Mouse (Mus musculus): ENCODE results near the gene Afap1. TPM values are rescaled to one million over a fixed set of nuclear protein-coding genes. Genes with fewer than 3 reads are reported as not detected.

The Afap1 gene
- polyA plus RNA-seq, 1 experiment from 2014 or later, result 1.2 TPM

- Histone ChIP-seq H3K9ac (replicated peaks) (no peak overlapping the region), H3K4me3 (ENCODE audit: low read depth, low read length) (no peak overlapping the region), H3K27me3 (ENCODE audit: insufficient read depth, low read length) (no peaks in the 10 kb centered on the region), H3K27ac (ENCODE audit: low read depth) (no peak overlapping the region), H3K9me3 (ENCODE audit: low read length) (no peaks in the 10 kb centered on the region), H3K4me2 (ENCODE audit: low read depth, low read length) (no peak overlapping the region), H3K36me3 (replicated peaks; ENCODE audit: insufficient read depth, low read length) (no peaks in the 10 kb centered on the region), H3K4me1 (ENCODE audit: insufficient read depth) (no peaks in the 10 kb centered on the region)
- TF ChIP-seq EP300 (IDR thresholded peaks at IDR 0.05; ENCODE audit: low read depth) (no peak), CTCF (IDR thresholded peaks at IDR 0.05; ENCODE audit: low read depth) (no peak)
- no peak for DNase-seq
- no peak for ATAC-seq
- WGBS (ENCODE audit: insufficient replicate concordance), result 82% methylated on average over 5 of the region's 5 CpGs
Measured at GRCm38 (mm10) chr5:35980542-35980941, 87.4 kb downstream of the Afap1 start.

GRCm38 (mm10) chr5:35981341-35981740 lies 88.2 kb downstream of the Afap1 start:
- DNase-seq, result no peak
- WGBS (ENCODE audit: insufficient replicate concordance), result 75% methylated on average over 5 of the region's 5 CpGs
- ATAC-seq, result no peak

GRCm38 (mm10) chr5:35981976-35982375 lies 88.9 kb downstream of the Afap1 start:
- Histone ChIP-seq H3K27ac (ENCODE audit: low read depth) (no peak overlapping the region), H3K4me2 (ENCODE audit: low read depth, low read length) (no peak overlapping the region), H3K9me3 (ENCODE audit: low read length) (no peaks in the 10 kb centered on the region), H3K27me3 (ENCODE audit: insufficient read depth, low read length) (no peaks in the 10 kb centered on the region), H3K36me3 (replicated peaks; ENCODE audit: insufficient read depth, low read length) (no peaks in the 10 kb centered on the region), H3K4me3 (ENCODE audit: low read depth, low read length) (no peak overlapping the region), H3K4me1 (ENCODE audit: insufficient read depth) (no peaks in the 10 kb centered on the region), H3K9ac (replicated peaks) (no peak overlapping the region)
- DNase-seq (peak; percentile 81), ATAC-seq (no peak)
- TF ChIP-seq CTCF (IDR thresholded peaks at IDR 0.05; ENCODE audit: low read depth) (peak; percentile 92), EP300 (IDR thresholded peaks at IDR 0.05; ENCODE audit: low read depth) (no peak)
- WGBS (ENCODE audit: insufficient replicate concordance), result 44% methylated on average over 4 of the region's 4 CpGs

More at GRCm38 (mm10) chr5:35981341-35981740, 88.2 kb downstream of the Afap1 start:
- Histone ChIP-seq H3K9ac (replicated peaks) (no peak overlapping the region), H3K4me2 (ENCODE audit: low read depth, low read length) (no peak overlapping the region), H3K4me1 (ENCODE audit: insufficient read depth) (no peaks in the 10 kb centered on the region), H3K4me3 (ENCODE audit: low read depth, low read length) (no peak overlapping the region), H3K27ac (ENCODE audit: low read depth) (no peak overlapping the region), H3K9me3 (ENCODE audit: low read length) (no peaks in the 10 kb centered on the region), H3K27me3 (ENCODE audit: insufficient read depth, low read length) (no peaks in the 10 kb centered on the region), H3K36me3 (replicated peaks; ENCODE audit: insufficient read depth, low read length) (no peaks in the 10 kb centered on the region)
- TF ChIP-seq CTCF (IDR thresholded peaks at IDR 0.05; ENCODE audit: low read depth), result no peak
- TF ChIP-seq EP300 (IDR thresholded peaks at IDR 0.05; ENCODE audit: low read depth), result no peak

GRCm38 (mm10) chr5:35985611-35986010 lies 92.5 kb downstream of the Afap1 start:
- no peak for ATAC-seq
- H3K9me3 ChIP-seq (ENCODE audit: low read length), result no peaks in the 10 kb centered on the region
- H3K4me3 ChIP-seq (ENCODE audit: low read depth, low read length), result no peak overlapping the region
- WGBS (ENCODE audit: insufficient replicate concordance), result 85% methylated on average over 8 of the region's 8 CpGs
- no peak overlapping the region for H3K9ac ChIP-seq (replicated peaks)
- no peak for DNase-seq
- no peaks in the 10 kb centered on the region for H3K4me1 ChIP-seq (ENCODE audit: insufficient read depth)
- TF ChIP-seq CTCF (IDR thresholded peaks at IDR 0.05; ENCODE audit: low read depth), result no peak
- TF ChIP-seq EP300 (IDR thresholded peaks at IDR 0.05; ENCODE audit: low read depth), result no peak
- no peaks in the 10 kb centered on the region for H3K27me3 ChIP-seq (ENCODE audit: insufficient read depth, low read length)
- H3K4me2 ChIP-seq (ENCODE audit: low read depth, low read length), result no peak overlapping the region
- H3K36me3 ChIP-seq (replicated peaks; ENCODE audit: insufficient read depth, low read length), result no peaks in the 10 kb centered on the region
- no peak overlapping the region for H3K27ac ChIP-seq (ENCODE audit: low read depth)

GRCm38 (mm10) chr5:35988085-35988484 lies 95.0 kb downstream of the Afap1 start:
- WGBS (ENCODE audit: insufficient replicate concordance), result 82% methylated on average over 8 of the region's 8 CpGs
- no peaks in the 10 kb centered on the region for H3K4me1 ChIP-seq (ENCODE audit: insufficient read depth)
- TF ChIP-seq EP300 (IDR thresholded peaks at IDR 0.05; ENCODE audit: low read depth), result no peak
- no peak for TF ChIP-seq CTCF (IDR thresholded peaks at IDR 0.05; ENCODE audit: low read depth)
- H3K27me3 ChIP-seq (ENCODE audit: insufficient read depth, low read length), result no peaks in the 10 kb centered on the region
- H3K27ac ChIP-seq (ENCODE audit: low read depth), result no peak overlapping the region
- H3K9ac ChIP-seq (replicated peaks), result no peak overlapping the region
- no peak overlapping the region for H3K4me3 ChIP-seq (ENCODE audit: low read depth, low read length)
- no peak overlapping the region for H3K4me2 ChIP-seq (ENCODE audit: low read depth, low read length)
- no peaks in the 10 kb centered on the region for H3K36me3 ChIP-seq (replicated peaks; ENCODE audit: insufficient read depth, low read length)
- no peaks in the 10 kb centered on the region for H3K9me3 ChIP-seq (ENCODE audit: low read length)
- no peak for DNase-seq
- no peak for ATAC-seq

- ATAC-seq, result no peak
- 74% methylated on average over 6 of the region's 6 CpGs for WGBS (ENCODE audit: insufficient replicate concordance)
Measured at GRCm38 (mm10) chr5:35989506-35989905, 96.4 kb downstream of the Afap1 start.

More at GRCm38 (mm10) chr5:35989506-35989905, 96.4 kb downstream of the Afap1 start:
- Histone ChIP-seq H3K4me2 (ENCODE audit: low read depth, low read length) (no peak overlapping the region), H3K27me3 (ENCODE audit: insufficient read depth, low read length) (no peaks in the 10 kb centered on the region), H3K27ac (ENCODE audit: low read depth) (no peak overlapping the region), H3K4me1 (ENCODE audit: insufficient read depth) (no peaks in the 10 kb centered on the region), H3K4me3 (ENCODE audit: low read depth, low read length) (no peak overlapping the region), H3K9me3 (ENCODE audit: low read length) (no peaks in the 10 kb centered on the region), H3K9ac (replicated peaks) (no peak overlapping the region), H3K36me3 (replicated peaks; ENCODE audit: insufficient read depth, low read length) (no peaks in the 10 kb centered on the region)
- DNase-seq, result no peak
- TF ChIP-seq CTCF (IDR thresholded peaks at IDR 0.05; ENCODE audit: low read depth) (no peak), EP300 (IDR thresholded peaks at IDR 0.05; ENCODE audit: low read depth) (no peak)

All from liver, postnatal 0 days (tissue).